Mouse (Mus musculus) ES-Bruce4 (cell line): ENCODE data around the gene Nxt1.

ENCODE experiments used
- CTCF ChIP-seq: IDR thresholded peaks from one replicate; pipeline ENCODE4 v1.8.1; 2011; ENCODE audit warnings: low read depth, low read length
- EP300 ChIP-seq: IDR thresholded peaks from 2 replicates; pipeline ENCODE4 v1.6.1; 2011; ENCODE audit warnings: low read depth, low read length; ENCODE audit not compliant: insufficient read depth

DNA sequence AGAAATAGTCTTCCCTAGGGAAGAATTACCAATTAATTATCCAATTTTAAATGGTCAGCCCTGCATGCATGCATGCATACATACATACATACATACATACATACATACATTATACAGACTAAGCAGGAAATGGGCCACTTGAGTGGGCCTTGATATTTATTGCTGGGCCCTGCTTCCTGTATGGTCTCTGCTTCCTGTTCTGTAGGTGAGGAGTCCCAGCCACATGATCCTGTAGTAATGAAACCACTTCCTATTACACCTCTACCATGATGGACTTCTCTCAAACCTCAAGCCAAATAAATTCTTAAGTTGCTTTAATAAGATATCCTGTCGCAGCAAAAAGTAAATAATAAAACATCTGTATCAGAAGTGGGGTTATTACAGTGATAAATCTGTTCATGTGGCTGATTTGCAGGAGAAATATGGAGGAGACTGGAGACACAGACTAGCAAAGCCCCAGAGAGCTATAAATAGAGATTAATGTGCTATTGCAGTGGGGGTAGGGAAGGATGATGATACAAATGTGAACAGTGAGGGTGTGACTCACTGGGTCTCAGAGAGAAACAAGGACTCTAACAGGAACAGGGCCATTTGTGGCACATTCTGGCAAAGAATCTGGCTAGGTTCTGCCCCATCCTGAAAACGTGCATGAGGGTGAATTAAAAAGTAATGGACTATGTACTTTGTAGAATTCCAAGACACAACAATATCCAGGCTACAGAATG lies 47.0 kb downstream of the Nxt1 start:
- TF ChIP-seq EP300 (no peak), CTCF (no peak)
